Mouse (Mus musculus): ENCODE measurements around the gene Ndst4. TPM values are rescaled to one million over a fixed set of nuclear protein-coding genes. Genes with fewer than 3 reads are reported as not detected.

Ndst4 gene
- polyA plus RNA-seq, 1 experiment from 2014 or later = 0.76 TPM

DNA sequence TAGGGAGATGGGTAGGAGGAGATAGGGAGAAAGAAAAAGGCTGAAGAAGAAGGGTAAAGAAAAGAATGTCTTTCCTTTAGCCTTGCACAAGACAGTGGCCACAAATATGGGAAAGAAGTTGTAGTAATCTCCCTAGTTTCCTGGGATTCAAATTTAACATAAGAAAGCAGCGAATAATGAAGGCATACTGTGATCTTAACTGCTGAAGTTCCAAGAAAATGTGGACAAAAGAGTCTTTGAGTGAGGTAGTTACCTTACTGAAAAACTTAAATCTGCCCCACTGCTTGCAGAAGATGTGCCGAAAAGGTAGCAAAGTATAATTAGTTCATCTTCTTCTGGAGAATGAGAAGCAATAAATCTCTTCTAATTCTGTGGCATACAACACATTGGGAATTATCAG lies 228.4 kb downstream of the Ndst4 start:
- H3K4me2 ChIP-seq (ENCODE audit: low read depth, low read length, severe bottlenecking) = no peak overlapping the region
- WGBS = 76% methylated on average over 2 of the region's 2 CpGs
- DNase-seq (ENCODE audit: low spot score) (no peak), ATAC-seq (replicated peaks; ENCODE audit: low FRiP score) (no peak)
- no peak overlapping the region for H3K27ac ChIP-seq (ENCODE audit: low read depth, low read length)
- no peaks in the 10 kb centered on the region for H3K27me3 ChIP-seq (ENCODE audit: control insufficient read depth, insufficient read depth, low read length)
- no peak overlapping the region for H3K4me3 ChIP-seq (ENCODE audit: low read depth, low read length)
- H3K9ac ChIP-seq (ENCODE audit: low read length) = no peak overlapping the region
- H3K4me1 ChIP-seq (replicated peaks; ENCODE audit: control insufficient read depth, insufficient read depth, low read length) = no peaks in the 10 kb centered on the region
- H3K9me3 ChIP-seq (ENCODE audit: control insufficient read depth, low read length) = no peaks in the 10 kb centered on the region
- H3K36me3 ChIP-seq (ENCODE audit: control insufficient read depth, insufficient read depth, low read length) = no peaks in the 10 kb centered on the region

DNA sequence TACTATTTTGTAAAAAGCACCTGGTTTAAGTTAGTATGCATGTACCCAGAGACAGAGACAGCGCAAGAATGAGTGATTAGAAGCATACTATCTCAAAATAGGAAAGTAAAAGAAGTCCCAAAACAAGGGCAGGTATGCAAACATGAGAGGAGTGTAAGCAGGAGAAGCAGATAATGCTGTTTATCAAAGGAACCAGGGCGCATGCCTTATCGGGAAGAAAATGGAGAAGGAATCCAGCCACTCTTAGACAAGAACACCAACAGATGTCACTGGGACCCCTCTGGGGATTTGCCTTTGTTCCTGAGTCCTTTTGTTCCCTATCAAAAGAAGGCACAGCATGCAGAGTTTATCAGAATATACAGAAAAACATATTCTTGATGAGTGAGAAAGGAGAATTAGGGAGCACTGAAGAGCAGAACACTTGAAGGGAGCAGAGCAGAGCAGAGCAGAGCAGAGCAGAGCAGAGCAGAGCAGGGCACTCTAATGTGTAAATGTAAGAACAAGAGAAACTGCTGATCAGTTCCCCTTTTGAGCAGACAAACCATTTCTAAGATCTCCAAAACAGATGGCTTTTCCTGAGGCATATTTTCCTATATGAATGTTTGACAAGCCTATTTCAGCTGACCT lies 251.2 kb downstream of the Ndst4 start:
- DNase-seq (ENCODE audit: low spot score) (no peak), ATAC-seq (replicated peaks; ENCODE audit: low FRiP score) (no peak)
- no peak overlapping the region for H3K9ac ChIP-seq (ENCODE audit: low read length)
- no peak overlapping the region for H3K4me2 ChIP-seq (ENCODE audit: low read depth, low read length, severe bottlenecking)
- 45% methylated on average over 3 of the region's 3 CpGs for WGBS
- no peaks in the 10 kb centered on the region for H3K36me3 ChIP-seq (ENCODE audit: control insufficient read depth, insufficient read depth, low read length)
- H3K4me3 ChIP-seq (ENCODE audit: low read depth, low read length) = no peak overlapping the region
- no peak overlapping the region for H3K27ac ChIP-seq (ENCODE audit: low read depth, low read length)
- H3K4me1 ChIP-seq (replicated peaks; ENCODE audit: control insufficient read depth, insufficient read depth, low read length) = no peaks in the 10 kb centered on the region
- no peaks in the 10 kb centered on the region for H3K27me3 ChIP-seq (ENCODE audit: control insufficient read depth, insufficient read depth, low read length)
- H3K9me3 ChIP-seq (ENCODE audit: control insufficient read depth, low read length) = no peaks in the 10 kb centered on the region

DNA sequence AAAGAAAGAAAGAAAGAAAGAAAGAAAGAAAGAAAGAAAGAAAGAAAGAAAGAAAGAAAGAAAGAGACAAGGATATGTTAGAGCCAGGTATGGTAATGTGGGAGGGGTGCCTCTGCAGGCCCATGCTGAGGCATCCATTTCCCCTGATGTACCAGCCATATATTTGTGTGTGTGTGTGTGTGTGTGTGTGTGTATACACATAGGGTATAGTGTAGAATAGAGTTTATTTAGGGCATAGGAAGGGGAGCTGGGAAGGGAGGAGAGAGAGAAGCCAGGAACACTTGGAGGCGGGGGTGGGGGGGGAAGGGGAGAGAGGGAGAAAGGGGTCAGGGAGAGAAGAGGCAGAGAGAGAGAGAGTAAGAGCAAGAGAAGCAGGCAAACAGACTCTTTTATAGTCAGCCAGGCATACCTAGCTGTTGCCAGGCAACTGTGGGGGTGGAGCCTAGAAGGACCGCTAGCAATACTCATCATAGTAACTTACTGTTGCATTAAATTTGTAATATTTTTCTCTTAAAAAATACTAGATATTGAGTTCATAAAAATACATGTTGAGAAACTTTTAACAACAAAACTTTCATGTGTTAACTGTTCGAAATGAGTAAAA lies 256.3 kb downstream of the Ndst4 start:
- 63% methylated on average over 3 of the region's 3 CpGs for WGBS
- Histone ChIP-seq H3K9me3 (ENCODE audit: control insufficient read depth, low read length) (no peaks in the 10 kb centered on the region), H3K27me3 (ENCODE audit: control insufficient read depth, insufficient read depth, low read length) (no peaks in the 10 kb centered on the region), H3K27ac (ENCODE audit: low read depth, low read length) (no peak overlapping the region), H3K36me3 (ENCODE audit: control insufficient read depth, insufficient read depth, low read length) (no peaks in the 10 kb centered on the region), H3K4me3 (ENCODE audit: low read depth, low read length) (no peak overlapping the region), H3K4me2 (ENCODE audit: low read depth, low read length, severe bottlenecking) (no peak overlapping the region), H3K9ac (ENCODE audit: low read length) (no peak overlapping the region), H3K4me1 (replicated peaks; ENCODE audit: control insufficient read depth, insufficient read depth, low read length) (no peaks in the 10 kb centered on the region)
- no peak for DNase-seq (ENCODE audit: low spot score)
- peak; percentile 93 for ATAC-seq (replicated peaks; ENCODE audit: low FRiP score)

DNA sequence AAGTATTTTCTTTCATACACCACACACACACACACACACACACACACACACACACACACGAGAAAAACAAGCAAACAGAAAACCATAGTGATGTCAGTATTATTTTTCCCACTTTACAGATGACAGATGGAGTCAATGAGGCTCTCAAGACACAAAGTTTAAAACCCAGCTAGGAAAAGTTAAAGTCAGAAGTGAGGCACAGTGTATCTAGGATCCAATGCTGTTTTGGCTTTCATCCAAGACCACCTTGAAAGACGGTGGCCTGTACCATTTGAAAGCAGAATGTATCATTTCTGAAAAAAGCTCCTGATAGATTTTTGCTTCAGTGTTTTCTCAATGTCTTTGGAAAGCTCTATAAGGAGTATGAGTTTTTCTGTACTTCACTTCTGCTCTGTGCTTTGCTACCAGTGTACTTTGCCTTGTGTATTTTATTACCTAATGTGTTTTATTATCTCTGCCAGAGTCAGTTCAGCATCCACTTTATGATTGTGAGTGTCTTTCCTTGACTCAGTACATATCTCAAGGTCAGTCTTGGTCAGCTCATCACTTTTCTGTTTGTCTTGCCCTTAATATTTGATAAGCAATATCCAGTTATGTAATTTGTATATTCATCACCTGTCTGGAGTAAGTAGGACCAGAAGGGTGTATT lies 257.1 kb downstream of the Ndst4 start:
- no peak for DNase-seq (ENCODE audit: low spot score)
- WGBS = 68% methylated on average over 2 of the region's 2 CpGs
- H3K4me3 ChIP-seq (ENCODE audit: low read depth, low read length) = no peak overlapping the region
- no peak overlapping the region for H3K4me2 ChIP-seq (ENCODE audit: low read depth, low read length, severe bottlenecking)
- no peak overlapping the region for H3K27ac ChIP-seq (ENCODE audit: low read depth, low read length)
- H3K4me1 ChIP-seq (replicated peaks; ENCODE audit: control insufficient read depth, insufficient read depth, low read length) = no peaks in the 10 kb centered on the region
- no peaks in the 10 kb centered on the region for H3K36me3 ChIP-seq (ENCODE audit: control insufficient read depth, insufficient read depth, low read length)
- H3K27me3 ChIP-seq (ENCODE audit: control insufficient read depth, insufficient read depth, low read length) = no peaks in the 10 kb centered on the region
- H3K9me3 ChIP-seq (ENCODE audit: control insufficient read depth, low read length) = no peaks in the 10 kb centered on the region
- ATAC-seq (replicated peaks; ENCODE audit: low FRiP score) = no peak; the same call in 1 of the 2 replicates
- no peak overlapping the region for H3K9ac ChIP-seq (ENCODE audit: low read length)

DNA sequence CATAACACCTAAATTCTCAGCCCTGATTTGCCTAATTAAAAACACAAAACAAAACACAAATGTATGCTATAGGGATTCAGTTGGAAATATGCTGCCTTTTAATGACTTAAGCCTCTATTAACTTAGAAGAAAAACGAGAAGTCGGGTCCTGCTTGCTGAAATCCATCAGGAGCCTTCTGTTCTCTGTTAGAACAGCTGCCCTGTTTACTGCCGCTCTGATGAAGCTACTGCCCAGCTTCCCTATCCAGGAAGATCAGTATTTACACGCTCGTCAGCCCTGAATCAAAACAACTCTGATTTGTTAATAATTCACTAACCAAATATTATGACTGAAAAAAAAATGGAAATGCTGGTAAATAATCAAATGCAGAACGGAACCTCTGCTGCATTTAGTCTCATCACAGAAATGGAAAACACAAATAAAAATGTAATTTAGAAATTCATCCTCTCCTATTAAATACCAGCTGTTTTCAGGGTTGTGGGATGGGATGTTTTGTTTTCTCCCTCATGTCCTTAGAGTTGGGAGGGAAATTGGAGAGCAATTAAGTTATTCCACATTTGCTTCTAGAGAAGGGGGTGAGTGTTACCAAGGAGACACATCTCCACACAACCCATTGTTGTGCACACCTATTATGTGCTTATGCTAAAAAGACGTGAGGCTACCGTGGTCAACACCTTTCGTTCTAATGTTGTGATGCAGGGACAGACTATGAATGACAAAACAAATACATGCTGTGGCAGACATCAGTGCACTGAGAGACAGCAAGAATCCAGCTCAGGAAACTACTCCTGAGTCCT lies 270.3 kb downstream of the Ndst4 start:
- no peaks in the 10 kb centered on the region for H3K36me3 ChIP-seq (ENCODE audit: control insufficient read depth, insufficient read depth, low read length)
- H3K4me2 ChIP-seq (ENCODE audit: low read depth, low read length, severe bottlenecking) = no peak overlapping the region
- no peak overlapping the region for H3K4me3 ChIP-seq (ENCODE audit: low read depth, low read length)
- H3K4me1 ChIP-seq (replicated peaks; ENCODE audit: control insufficient read depth, insufficient read depth, low read length) = no peaks in the 10 kb centered on the region
- no peak overlapping the region for H3K27ac ChIP-seq (ENCODE audit: low read depth, low read length)
- 49% methylated on average over 9 of the region's 9 CpGs for WGBS
- H3K27me3 ChIP-seq (ENCODE audit: control insufficient read depth, insufficient read depth, low read length) = no peaks in the 10 kb centered on the region
- no peak overlapping the region for H3K9ac ChIP-seq (ENCODE audit: low read length)
- DNase-seq (ENCODE audit: low spot score) (no peak), ATAC-seq (replicated peaks; ENCODE audit: low FRiP score) (no peak; the same call in 1 of the 2 replicates)
- no peaks in the 10 kb centered on the region for H3K9me3 ChIP-seq (ENCODE audit: control insufficient read depth, low read length)

DNA sequence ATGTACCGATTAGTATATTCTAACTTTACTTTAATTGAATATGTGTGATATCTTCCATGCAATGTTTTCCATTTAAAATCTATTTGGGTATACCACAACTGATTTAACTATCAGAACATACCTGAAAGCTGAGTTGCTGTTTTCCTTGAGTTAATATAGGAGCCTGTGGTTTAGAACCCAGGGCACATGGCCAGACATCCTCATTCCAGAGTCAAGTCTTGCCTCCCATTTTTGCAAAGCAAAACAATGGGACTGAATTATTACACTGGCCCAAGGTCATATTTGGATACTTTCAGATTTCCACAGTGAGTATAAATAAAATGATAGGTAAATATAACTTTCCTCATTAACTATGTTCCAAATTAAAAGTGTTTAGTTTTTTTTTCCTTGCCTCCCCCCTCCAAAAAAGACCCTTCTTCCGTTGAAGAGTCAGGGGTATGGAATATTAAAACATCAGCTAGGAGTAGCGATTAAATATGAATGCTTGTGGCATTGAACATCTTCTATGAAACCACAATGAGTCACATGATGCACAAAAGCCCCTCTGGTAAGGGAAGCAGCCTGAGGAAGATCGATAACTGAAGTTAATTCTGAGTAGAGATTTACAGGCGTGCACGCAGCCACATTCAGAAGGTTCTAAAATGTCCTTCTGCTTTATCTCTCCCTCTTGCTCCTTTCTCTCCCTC lies 271.5 kb downstream of the Ndst4 start:
- 93% methylated on average over 6 of the region's 6 CpGs for WGBS
- H3K36me3 ChIP-seq (ENCODE audit: control insufficient read depth, insufficient read depth, low read length) = no peaks in the 10 kb centered on the region
- no peak for ATAC-seq (replicated peaks; ENCODE audit: low FRiP score)
- no peak overlapping the region for H3K4me2 ChIP-seq (ENCODE audit: low read depth, low read length, severe bottlenecking)
- H3K27ac ChIP-seq (ENCODE audit: low read depth, low read length) = no peak overlapping the region
- no peaks in the 10 kb centered on the region for H3K9me3 ChIP-seq (ENCODE audit: control insufficient read depth, low read length)
- no peak overlapping the region for H3K9ac ChIP-seq (ENCODE audit: low read length)
- H3K4me3 ChIP-seq (ENCODE audit: low read depth, low read length) = no peak overlapping the region
- H3K4me1 ChIP-seq (replicated peaks; ENCODE audit: control insufficient read depth, insufficient read depth, low read length) = no peaks in the 10 kb centered on the region
- H3K27me3 ChIP-seq (ENCODE audit: control insufficient read depth, insufficient read depth, low read length) = no peaks in the 10 kb centered on the region
- no peak for DNase-seq (ENCODE audit: low spot score)

DNA sequence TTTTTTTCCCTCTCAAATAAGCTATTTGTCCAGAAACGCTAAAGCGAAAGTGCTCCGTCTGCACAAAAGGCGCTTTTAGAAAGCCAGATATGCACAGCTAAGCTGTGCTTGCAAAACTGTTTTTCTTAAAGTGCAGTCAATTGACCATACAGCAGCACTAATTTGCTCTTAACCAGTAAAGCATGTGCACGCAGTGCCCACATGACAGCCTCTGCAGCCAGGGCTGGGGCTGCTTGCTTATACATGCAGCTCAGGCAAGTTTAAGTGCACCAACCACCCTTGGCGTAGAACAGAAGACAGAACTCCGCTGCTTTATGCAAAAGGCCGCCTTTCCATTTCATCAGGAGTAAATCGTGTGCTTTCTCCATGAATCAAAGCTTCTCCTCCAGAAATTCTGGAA lies 275.0 kb downstream of the Ndst4 start:
- Histone ChIP-seq H3K36me3 (ENCODE audit: control insufficient read depth, insufficient read depth, low read length) (no peaks in the 10 kb centered on the region), H3K27me3 (ENCODE audit: control insufficient read depth, insufficient read depth, low read length) (no peaks in the 10 kb centered on the region), H3K9me3 (ENCODE audit: control insufficient read depth, low read length) (no peaks in the 10 kb centered on the region), H3K4me3 (ENCODE audit: low read depth, low read length) (no peak overlapping the region), H3K4me1 (replicated peaks; ENCODE audit: control insufficient read depth, insufficient read depth, low read length) (no peaks in the 10 kb centered on the region), H3K4me2 (ENCODE audit: low read depth, low read length, severe bottlenecking) (no peak overlapping the region), H3K9ac (ENCODE audit: low read length) (no peak overlapping the region), H3K27ac (ENCODE audit: low read depth, low read length) (no peak overlapping the region)
- ATAC-seq (replicated peaks; ENCODE audit: low FRiP score) (peak; percentile 87), DNase-seq (ENCODE audit: low spot score) (no peak)
- 66% methylated on average over 9 of the region's 9 CpGs for WGBS

DNA sequence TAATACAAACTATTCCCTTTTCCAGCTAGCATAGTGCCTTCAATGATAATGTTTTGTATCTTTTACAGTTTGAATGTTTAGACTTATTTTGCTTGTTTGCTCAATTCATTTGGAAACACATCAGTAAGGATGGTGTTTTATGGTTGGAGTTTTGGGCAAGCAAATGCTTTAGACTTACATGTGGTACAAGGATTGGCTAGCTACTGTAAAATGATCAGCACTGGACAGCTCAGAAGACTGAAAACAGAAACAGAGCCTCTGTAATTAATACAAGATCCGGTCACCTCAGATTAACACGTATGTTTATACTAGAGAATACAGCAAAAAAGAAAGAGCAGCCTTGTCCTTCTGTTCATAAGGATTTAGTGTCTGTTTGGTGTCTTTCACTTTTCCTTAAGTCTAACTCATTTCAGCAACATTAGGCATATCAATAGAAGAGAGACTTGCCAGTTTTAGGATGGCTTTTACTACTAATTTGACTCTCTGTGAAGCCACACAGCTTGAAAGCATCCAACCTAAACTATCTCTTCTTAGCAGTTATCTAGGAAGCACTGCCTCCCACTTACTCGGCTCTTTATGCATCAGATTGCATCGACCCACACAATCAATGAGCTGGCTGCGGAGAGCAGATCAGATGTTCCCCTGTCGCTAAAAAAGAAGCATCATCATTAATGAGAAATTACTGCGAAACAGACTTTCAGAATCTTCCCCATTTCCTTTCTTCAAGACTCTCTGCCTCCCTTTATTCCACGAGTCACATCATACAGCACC lies 279.8 kb downstream of the Ndst4 start:
- H3K27me3 ChIP-seq (ENCODE audit: control insufficient read depth, insufficient read depth, low read length) = no peaks in the 10 kb centered on the region
- no peak overlapping the region for H3K4me3 ChIP-seq (ENCODE audit: low read depth, low read length)
- H3K4me1 ChIP-seq (replicated peaks; ENCODE audit: control insufficient read depth, insufficient read depth, low read length) = no peaks in the 10 kb centered on the region
- H3K36me3 ChIP-seq (ENCODE audit: control insufficient read depth, insufficient read depth, low read length) = no peaks in the 10 kb centered on the region
- H3K9me3 ChIP-seq (ENCODE audit: control insufficient read depth, low read length) = no peaks in the 10 kb centered on the region
- DNase-seq (ENCODE audit: low spot score) = no peak
- no peak overlapping the region for H3K4me2 ChIP-seq (ENCODE audit: low read depth, low read length, severe bottlenecking)
- H3K9ac ChIP-seq (ENCODE audit: low read length) = no peak overlapping the region
- H3K27ac ChIP-seq (ENCODE audit: low read depth, low read length) = no peak overlapping the region
- WGBS = 75% methylated on average over 8 of the region's 8 CpGs
- no peak for ATAC-seq (replicated peaks; ENCODE audit: low FRiP score)
